Mouse (Mus musculus): ENCODE measurements around the gene Tiam1. TPM values are rescaled to one million over a fixed set of nuclear protein-coding genes. Genes with fewer than 3 reads are reported as not detected.

Gene Tiam1
- polyA plus RNA-seq, 1 experiment: 1.8 TPM

- Histone ChIP-seq H3K27ac (ENCODE audit: insufficient read depth, low read depth, low read length) (no peak overlapping the region), H3K4me1 (ENCODE audit: control insufficient read depth, insufficient read depth, insufficient read length, low read length) (peaks cover under 1% of the 10 kb centered on the region; the same call in 1 of the 2 replicates), H3K4me3 (ENCODE audit: low read depth, low read length) (no peak overlapping the region), H3K27me3 (ENCODE audit: control insufficient read depth, insufficient read depth, low read length) (no peaks in the 10 kb centered on the region), H3K36me3 (ENCODE audit: control insufficient read depth, insufficient read depth, low read length) (no peaks in the 10 kb centered on the region)
- 78% methylated on average over 5 of the region's 5 CpGs for WGBS
- no peak for TF ChIP-seq POLR2A (IDR thresholded peaks at IDR 0.05; ENCODE audit: low read depth, low read length)
- no peak for TF ChIP-seq CTCF (IDR thresholded peaks at IDR 0.05; ENCODE audit: extremely low read depth, insufficient read length, insufficient replicate concordance, low read depth, low read length)
Observed at GRCm38 (mm10) chr16:90096011-90096410, 47.6 kb downstream of the Tiam1 start.

- TF ChIP-seq POLR2A (IDR thresholded peaks at IDR 0.05; ENCODE audit: low read depth, low read length): no peak
- TF ChIP-seq CTCF (IDR thresholded peaks at IDR 0.05; ENCODE audit: extremely low read depth, insufficient read length, insufficient replicate concordance, low read depth, low read length): no peak
- no peaks in the 10 kb centered on the region for H3K36me3 ChIP-seq (ENCODE audit: control insufficient read depth, insufficient read depth, low read length)
- H3K27ac ChIP-seq (ENCODE audit: insufficient read depth, low read depth, low read length): no peak overlapping the region
- peaks cover 3% of the 10 kb centered on the region; the same call in 1 of the 2 replicates for H3K4me1 ChIP-seq (ENCODE audit: control insufficient read depth, insufficient read depth, insufficient read length, low read length)
- no peaks in the 10 kb centered on the region for H3K27me3 ChIP-seq (ENCODE audit: control insufficient read depth, insufficient read depth, low read length)
- H3K4me3 ChIP-seq (ENCODE audit: low read depth, low read length): no peak overlapping the region
- WGBS: 73% methylated on average over 9 of the region's 9 CpGs
Observed at GRCm38 (mm10) chr16:90093015-90093414, 50.6 kb downstream of the Tiam1 start.

- H3K27me3 ChIP-seq (ENCODE audit: control insufficient read depth, insufficient read depth, low read length): no peaks in the 10 kb centered on the region
- H3K27ac ChIP-seq (ENCODE audit: insufficient read depth, low read depth, low read length): no peak overlapping the region
- peaks cover 3% of the 10 kb centered on the region; the same call in 1 of the 2 replicates for H3K4me1 ChIP-seq (ENCODE audit: control insufficient read depth, insufficient read depth, insufficient read length, low read length)
- no peak for TF ChIP-seq POLR2A (IDR thresholded peaks at IDR 0.05; ENCODE audit: low read depth, low read length)
- TF ChIP-seq CTCF (IDR thresholded peaks at IDR 0.05; ENCODE audit: extremely low read depth, insufficient read length, insufficient replicate concordance, low read depth, low read length): no peak
- no peak overlapping the region for H3K4me3 ChIP-seq (ENCODE audit: low read depth, low read length)
- 87% methylated on average over 1 of the region's 1 CpGs for WGBS
- no peaks in the 10 kb centered on the region for H3K36me3 ChIP-seq (ENCODE audit: control insufficient read depth, insufficient read depth, low read length)
Observed at GRCm38 (mm10) chr16:90091906-90092305, 51.7 kb downstream of the Tiam1 start.

GRCm38 (mm10) chr16:90091112-90091720 is 52.4 kb downstream of the Tiam1 start:
- no peak overlapping the region for H3K27ac ChIP-seq (ENCODE audit: insufficient read depth, low read depth, low read length)
- H3K4me3 ChIP-seq (ENCODE audit: low read depth, low read length): no peak overlapping the region
- no peak for TF ChIP-seq CTCF (IDR thresholded peaks at IDR 0.05; ENCODE audit: extremely low read depth, insufficient read length, insufficient replicate concordance, low read depth, low read length)
- TF ChIP-seq POLR2A (IDR thresholded peaks at IDR 0.05; ENCODE audit: low read depth, low read length): no peak
- no peaks in the 10 kb centered on the region for H3K36me3 ChIP-seq (ENCODE audit: control insufficient read depth, insufficient read depth, low read length)
- H3K27me3 ChIP-seq (ENCODE audit: control insufficient read depth, insufficient read depth, low read length): no peaks in the 10 kb centered on the region
- WGBS: 30% methylated on average over 11 of the region's 11 CpGs
- peaks cover 3% of the 10 kb centered on the region; the same call in 1 of the 2 replicates for H3K4me1 ChIP-seq (ENCODE audit: control insufficient read depth, insufficient read depth, insufficient read length, low read length)

GRCm38 (mm10) chr16:90090368-90090767 is 53.2 kb downstream of the Tiam1 start:
- no peak for TF ChIP-seq CTCF (IDR thresholded peaks at IDR 0.05; ENCODE audit: extremely low read depth, insufficient read length, insufficient replicate concordance, low read depth, low read length)
- no peak for TF ChIP-seq POLR2A (IDR thresholded peaks at IDR 0.05; ENCODE audit: low read depth, low read length)
- H3K36me3 ChIP-seq (ENCODE audit: control insufficient read depth, insufficient read depth, low read length): no peaks in the 10 kb centered on the region
- WGBS: 89% methylated on average over 13 of the region's 13 CpGs

GRCm38 (mm10) chr16:90087256-90087655 is 56.3 kb downstream of the Tiam1 start:
- H3K4me1 ChIP-seq (ENCODE audit: control insufficient read depth, insufficient read depth, insufficient read length, low read length): peaks cover 3% of the 10 kb centered on the region; the same call in 1 of the 2 replicates
- H3K27me3 ChIP-seq (ENCODE audit: control insufficient read depth, insufficient read depth, low read length): no peaks in the 10 kb centered on the region
- 84% methylated on average over 5 of the region's 5 CpGs for WGBS
- TF ChIP-seq POLR2A (IDR thresholded peaks at IDR 0.05; ENCODE audit: low read depth, low read length) (no peak), CTCF (IDR thresholded peaks at IDR 0.05; ENCODE audit: extremely low read depth, insufficient read length, insufficient replicate concordance, low read depth, low read length) (no peak)
- no peak overlapping the region for H3K4me3 ChIP-seq (ENCODE audit: low read depth, low read length)
- no peak overlapping the region for H3K27ac ChIP-seq (ENCODE audit: insufficient read depth, low read depth, low read length)
- no peaks in the 10 kb centered on the region for H3K36me3 ChIP-seq (ENCODE audit: control insufficient read depth, insufficient read depth, low read length)

More at GRCm38 (mm10) chr16:90090368-90090767, 53.2 kb downstream of the Tiam1 start:
- Histone ChIP-seq H3K27ac (ENCODE audit: insufficient read depth, low read depth, low read length) (no peak overlapping the region), H3K4me3 (ENCODE audit: low read depth, low read length) (no peak overlapping the region), H3K4me1 (ENCODE audit: control insufficient read depth, insufficient read depth, insufficient read length, low read length) (peaks cover 3% of the 10 kb centered on the region; the same call in 1 of the 2 replicates), H3K27me3 (ENCODE audit: control insufficient read depth, insufficient read depth, low read length) (no peaks in the 10 kb centered on the region)

GRCm38 (mm10) chr16:90086111-90086510 is 57.5 kb downstream of the Tiam1 start:
- Histone ChIP-seq H3K4me1 (ENCODE audit: control insufficient read depth, insufficient read depth, insufficient read length, low read length) (peaks cover 3% of the 10 kb centered on the region; the same call in 1 of the 2 replicates), H3K36me3 (ENCODE audit: control insufficient read depth, insufficient read depth, low read length) (no peaks in the 10 kb centered on the region), H3K4me3 (ENCODE audit: low read depth, low read length) (no peak overlapping the region), H3K27me3 (ENCODE audit: control insufficient read depth, insufficient read depth, low read length) (no peaks in the 10 kb centered on the region), H3K27ac (ENCODE audit: insufficient read depth, low read depth, low read length) (no peak overlapping the region)
- no peak for TF ChIP-seq POLR2A (IDR thresholded peaks at IDR 0.05; ENCODE audit: low read depth, low read length)
- TF ChIP-seq CTCF (IDR thresholded peaks at IDR 0.05; ENCODE audit: extremely low read depth, insufficient read length, insufficient replicate concordance, low read depth, low read length): no peak
- WGBS: 80% methylated on average over 6 of the region's 6 CpGs

Data from small intestine, adult 2 months (tissue).